Mouse (Mus musculus) retina, postnatal 7 days (tissue): ENCODE measurements around the gene Brip1.
A peak's percentile ranks its signal among the peaks of the same experiment; 100 is the strongest.
"Not testable (repeated sequence)": the region's sequence is repeated elsewhere in the genome, so short reads cannot be mapped to it uniquely, and the experiment has no call there.

Experiments used
- DNase-seq: peaks from one replicate; pipeline ENCODE4 v3.0.0-alpha.2; 2012; ENCODE audit warnings: low read depth, low spot score

Brip1 gene

GRCm38 (mm10) chr11:86201037-86201786 is at the start of gene Brip1:
TSS of gene Brip1 (minus strand) at chr11:86201193.
- peak; percentile 93 for DNase-seq

DNA sequence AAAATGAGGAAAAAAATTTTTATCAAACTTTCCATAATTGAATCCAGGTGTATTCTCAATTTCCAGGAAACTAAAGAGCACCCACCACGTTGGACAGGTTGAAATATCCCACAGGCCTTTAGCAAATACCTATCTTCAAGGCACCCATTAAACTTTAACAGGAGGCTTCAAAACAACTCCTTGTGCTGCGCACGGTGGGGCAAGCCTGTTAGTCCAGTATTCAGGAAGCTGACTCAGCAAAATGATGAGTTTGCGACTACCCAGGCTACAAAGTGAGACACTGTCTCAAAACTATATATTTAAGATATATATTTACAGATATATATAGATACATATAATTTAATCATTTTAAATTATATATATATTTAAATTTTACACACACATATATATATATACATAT is 31.5 kb upstream of the Brip1 start:
- DNase-seq, result no peak

DNA sequence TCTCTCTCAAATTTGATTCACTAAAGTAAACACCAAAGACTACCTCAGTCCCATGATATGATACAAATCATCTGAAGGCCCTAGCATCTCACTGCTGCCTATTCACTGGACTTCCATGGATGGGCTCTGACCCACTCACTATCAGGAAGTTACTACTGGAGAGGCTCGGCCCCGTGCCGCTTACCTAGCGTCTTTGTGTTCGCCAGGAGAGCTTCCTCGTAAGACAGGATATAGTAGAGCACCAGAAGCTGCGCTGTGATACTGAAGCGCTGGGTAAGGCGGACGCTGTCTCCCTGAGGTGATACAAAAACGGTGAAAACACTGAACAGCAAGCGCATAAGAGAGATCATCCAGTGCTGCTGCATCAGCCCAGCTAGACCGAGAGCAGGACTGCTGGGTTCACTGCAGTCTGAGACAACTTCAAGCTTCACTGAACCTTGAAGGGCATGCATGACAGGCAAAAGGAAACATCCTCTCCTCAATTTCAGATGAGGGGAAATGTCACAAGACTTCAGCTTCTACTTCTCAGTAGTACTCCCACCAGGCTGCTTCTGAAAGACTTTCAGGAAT is 30.9 kb upstream of the Brip1 start:
- no peak for DNase-seq

DNA sequence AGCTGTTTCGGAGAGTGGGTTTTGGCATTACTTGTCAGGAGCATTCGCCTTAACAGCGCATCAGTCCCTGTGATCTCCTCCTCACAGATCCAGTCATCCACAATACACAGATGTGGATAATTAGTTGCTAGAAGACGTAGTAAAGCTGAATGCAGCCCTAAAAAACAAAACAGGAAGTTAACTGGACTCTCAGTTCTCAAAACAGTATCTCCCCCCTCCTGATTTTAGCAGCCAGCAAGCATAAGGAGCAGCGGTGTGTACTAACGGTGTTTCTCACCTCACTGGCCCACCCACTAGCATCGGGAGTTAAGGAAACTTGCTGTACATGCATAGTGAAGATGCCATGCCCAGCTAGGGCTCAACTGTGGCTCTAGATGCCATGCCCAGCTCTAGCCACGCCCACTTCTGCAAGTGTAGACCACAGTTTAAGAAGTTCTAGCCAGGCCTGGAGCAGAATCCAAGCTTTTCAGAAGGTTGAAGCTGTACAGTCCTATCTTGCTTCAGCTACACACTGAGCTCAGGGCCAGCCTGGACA is 25.7 kb upstream of the Brip1 start:
- no peak for DNase-seq

GRCm38 (mm10) chr11:86225761-86226160 is 24.8 kb upstream of the Brip1 start:
- DNase-seq, result no peak

- DNase-seq, result no peak
Measured at GRCm38 (mm10) chr11:86211803-86212202, 10.8 kb upstream of the Brip1 start.

GRCm38 (mm10) chr11:86209123-86209522 is 8.1 kb upstream of the Brip1 start:
- DNase-seq, result no peak

GRCm38 (mm10) chr11:86205876-86206275 is 4.9 kb upstream of the Brip1 start:
- no peak for DNase-seq

- no peak for DNase-seq
Measured at GRCm38 (mm10) chr11:86205031-86205430, 4.0 kb upstream of the Brip1 start.

- DNase-seq, result no peak
Measured at GRCm38 (mm10) chr11:86201901-86202675, 1.1 kb upstream of the Brip1 start.

DNA sequence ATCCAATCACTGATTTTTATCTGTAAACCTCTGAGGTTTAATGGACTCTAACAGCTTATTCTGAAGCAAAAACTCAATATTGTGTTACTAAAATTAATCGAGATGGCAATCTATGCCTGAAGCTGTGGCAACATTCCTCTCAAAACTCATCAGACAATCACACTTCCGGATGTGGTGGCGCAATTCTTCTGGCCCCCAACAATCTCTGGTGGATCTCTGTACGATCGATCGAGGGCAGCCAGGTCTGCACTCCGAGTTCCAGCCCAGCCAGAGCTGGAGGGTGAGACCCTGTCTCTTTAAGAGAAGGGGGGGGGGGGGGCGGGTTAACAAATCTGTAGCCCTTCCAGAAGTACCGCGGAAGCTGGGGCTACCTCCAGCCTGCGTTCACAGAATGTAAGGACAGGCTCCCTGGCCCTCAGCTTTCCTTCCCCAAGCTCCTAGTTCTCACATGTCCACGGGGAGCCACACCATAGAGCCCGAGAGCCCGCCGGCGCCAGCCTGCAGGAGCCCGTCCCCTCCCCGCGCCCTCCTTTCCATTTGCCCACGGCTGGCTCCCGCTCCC is 452 bp downstream of the Brip1 start:
- DNase-seq, result peak; percentile 20

GRCm38 (mm10) chr11:86199733-86200132 is 1.3 kb downstream of the Brip1 start:
- DNase-seq, result no peak

- not testable (repeated sequence) for DNase-seq
Measured at GRCm38 (mm10) chr11:86185224-86185623, 15.8 kb downstream of the Brip1 start.

GRCm38 (mm10) chr11:86175833-86176232 is 25.2 kb downstream of the Brip1 start:
- DNase-seq, result no peak

DNA sequence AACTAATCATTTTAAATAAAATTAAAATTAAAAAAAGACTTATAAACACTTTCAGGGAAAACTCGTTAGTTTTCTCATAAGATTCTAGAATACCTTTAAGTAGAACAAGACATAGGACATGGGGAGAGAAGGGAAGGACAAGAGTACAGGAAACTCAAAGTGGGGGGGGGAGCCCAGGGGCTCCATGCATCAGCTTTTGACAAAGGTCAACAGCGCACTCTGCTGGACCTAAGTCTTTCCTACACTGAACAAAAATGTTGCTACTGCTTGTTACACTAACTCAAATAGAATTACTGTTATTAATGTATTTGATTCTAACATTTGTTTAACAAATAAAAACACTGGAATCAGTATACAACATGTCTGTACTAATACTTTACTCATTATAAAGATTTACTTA is 26.8 kb downstream of the Brip1 start:
- DNase-seq, result peak; percentile 52

DNA sequence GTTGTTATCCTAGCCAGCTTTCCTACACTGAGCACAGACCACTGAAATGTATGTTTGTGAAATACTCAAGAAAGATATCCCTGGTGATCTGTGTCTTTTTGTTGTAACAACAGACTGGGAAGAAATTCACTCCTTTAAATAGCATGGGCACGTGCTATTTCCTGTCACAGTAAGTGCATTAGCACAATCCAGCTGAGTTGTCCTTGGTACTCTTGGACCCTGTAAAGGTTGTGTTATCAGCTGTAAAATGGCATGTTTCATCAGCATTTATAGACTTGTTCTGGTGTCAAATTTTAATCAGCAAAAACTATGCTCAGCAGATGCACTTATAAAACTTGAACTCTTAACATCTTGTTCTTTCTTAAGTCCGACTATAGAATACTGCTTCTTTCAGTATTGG is 30.2 kb downstream of the Brip1 start:
- DNase-seq, result no peak

DNA sequence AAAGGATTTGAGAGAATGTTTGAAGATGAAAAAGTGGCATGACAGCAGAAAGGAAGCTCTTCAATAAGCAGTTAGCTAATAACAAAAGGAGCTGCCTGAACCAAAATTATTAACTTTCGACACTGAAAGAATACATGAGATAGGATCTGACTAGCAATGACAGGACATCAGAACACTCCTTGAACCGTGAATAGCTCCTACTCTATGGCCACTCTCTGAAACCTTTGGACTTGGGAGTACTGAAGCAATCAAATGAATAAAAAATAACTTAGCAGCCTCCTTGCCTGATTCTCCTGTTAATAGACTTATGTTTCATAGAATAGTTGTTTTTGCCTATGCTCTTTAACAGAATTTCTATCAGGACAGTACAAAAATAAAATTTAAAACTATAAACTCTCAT is 40.7 kb downstream of the Brip1 start:
- DNase-seq, result no peak

GRCm38 (mm10) chr11:86158950-86159349 is 42.0 kb downstream of the Brip1 start:
- DNase-seq, result no peak

DNA sequence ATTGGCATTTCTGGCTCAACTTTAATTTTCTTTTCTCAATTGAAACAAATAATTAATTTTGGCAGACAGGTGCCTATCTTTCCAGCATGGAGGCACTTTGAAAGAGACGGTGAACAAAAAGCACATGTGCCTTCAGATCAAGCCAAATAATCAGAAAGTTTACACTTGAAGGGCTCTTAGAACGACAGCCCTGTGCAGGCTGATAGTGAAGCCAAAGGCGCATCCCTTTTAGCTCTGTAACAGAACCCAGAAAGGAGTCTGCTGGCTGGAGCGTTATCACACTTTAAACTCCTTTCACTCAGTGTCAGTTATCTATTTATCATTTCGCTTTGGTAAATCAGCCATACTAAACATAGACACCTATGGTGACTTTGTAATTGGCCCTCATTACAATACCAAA is 45.4 kb downstream of the Brip1 start:
- DNase-seq, result no peak

DNA sequence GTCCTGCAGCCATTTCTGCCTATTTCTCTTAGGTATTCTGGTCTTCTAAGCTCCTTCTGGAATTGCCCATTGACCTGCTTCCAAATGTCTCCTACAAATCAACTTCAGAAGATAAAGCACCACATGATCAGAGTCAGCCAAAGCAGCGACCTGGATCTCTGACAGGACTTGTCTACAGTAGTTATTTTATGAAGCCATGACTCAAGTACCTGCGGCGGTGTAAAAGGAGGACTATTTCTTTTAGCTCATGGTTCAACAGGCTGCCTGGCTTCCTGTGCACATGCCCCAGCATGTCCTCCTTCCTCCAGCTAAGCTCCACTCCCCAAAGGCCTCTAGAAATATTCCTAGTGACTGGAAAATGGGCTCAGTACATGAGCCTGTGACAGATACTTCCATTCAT is 69.7 kb downstream of the Brip1 start:
- DNase-seq, result no peak

- DNase-seq, result no peak
Measured at GRCm38 (mm10) chr11:86117078-86117869, 83.7 kb downstream of the Brip1 start.
